Mouse (Mus musculus) E14TG2a.4 (cell line): Measurements from ENCODE around the gene Zfp239.

Experiments used
- CTCF ChIP-seq: conservative IDR thresholded peaks from 2 replicates; pipeline ENCODE4 v1.5.1; 2014; ENCODE audit warnings: low read length
- NANOG ChIP-seq: IDR thresholded peaks from 2 replicates; pipeline ENCODE4 v1.6.1; 2014; ENCODE audit warnings: borderline replicate concordance, low read length, mixed read lengths
- POU5F1 ChIP-seq: IDR thresholded peaks from 2 replicates; pipeline ENCODE4 v1.6.1; 2014; ENCODE audit warnings: low read length, borderline replicate concordance

GRCm38 (mm10) chr6:117817108-117817541, 44.8 kb upstream of the Zfp239 start:
- no peak for TF ChIP-seq CTCF
- no peak for TF ChIP-seq POU5F1
- TF ChIP-seq NANOG = no peak
